Mouse (Mus musculus) midbrain, embryonic 16.5 days (tissue): Measurements from ENCODE around the gene Gm15056. TPM values are rescaled to one million over a fixed set of nuclear protein-coding genes. Genes with fewer than 3 reads are reported as not detected.

ENCODE experiments used
- ATAC-seq: fragments of 200-750 bp; cut with Nextera tagmentation; 2 replicates; pipeline ENCODE4 v1.8.0; 2017; ENCODE audit warnings: moderate TSS enrichment
- H3K27ac ChIP-seq: fragments of 300-500 bp; sonication (generic); 2 replicates; pipeline ENCODE4 v1.5.1; 2014; ENCODE audit warnings: mild to moderate bottlenecking, low read length, mixed read lengths
- H3K27me3 ChIP-seq: fragments of 300-500 bp; sonication (generic); 2 replicates; pipeline ENCODE4 v1.6.1; 2014; ENCODE audit warnings: low read depth, low read length, mixed read lengths; ENCODE audit not compliant: control insufficient read depth, insufficient read depth
- H3K36me3 ChIP-seq: fragments of 300-500 bp; sonication (generic); 2 replicates; pipeline ENCODE4 v1.6.1; 2014; ENCODE audit warnings: mild to moderate bottlenecking, low read length, moderate library complexity, mixed read lengths; ENCODE audit not compliant: control insufficient read depth, insufficient read depth
- H3K4me1 ChIP-seq: fragments of 300-500 bp; sonication (generic); 2 replicates; pipeline ENCODE4 v1.6.1; 2014; ENCODE audit warnings: mild to moderate bottlenecking, low read length, mixed read lengths; ENCODE audit not compliant: control insufficient read depth, insufficient read depth
- H3K4me2 ChIP-seq: fragments of 300-500 bp; sonication (generic); 2 replicates; pipeline ENCODE4 v1.6.1; 2014; ENCODE audit warnings: mild to moderate bottlenecking, low read length, mixed read lengths
- H3K4me3 ChIP-seq: fragments of 300-500 bp; sonication (generic); 2 replicates; pipeline ENCODE4 v1.5.1; 2014; ENCODE audit warnings: low read depth, mild to moderate bottlenecking, low read length, moderate library complexity, mixed read lengths
- H3K9ac ChIP-seq: fragments of 300-500 bp; sonication (generic); 2 replicates; pipeline ENCODE4 v1.6.1; 2014; ENCODE audit warnings: low read depth, low read length, mixed read lengths
- H3K9me3 ChIP-seq: fragments of 300-500 bp; sonication (generic); replicated peaks from 2 replicates; pipeline ENCODE4 v1.6.1; 2014; ENCODE audit warnings: mild to moderate bottlenecking, low read length, mixed read lengths; ENCODE audit not compliant: control insufficient read depth, poor library complexity, severe bottlenecking
- WGBS: fragments of 180-500 bp; shearing (Covaris S2); extraction: QIAGEN DNeasy Blood & Tissue Kit; methylation state at CpG from one replicate; pipeline ENCODE4 v1.1.7; 2014; 5-methylcytosine and 5-hydroxymethylcytosine counted together
- polyA plus RNA-seq: library from polyadenylated mRNA; unstranded; fragments of >200 nt; fragmentation: Nextera tagmentation; extraction: Ambion mirVana; gene quantifications from 2 replicates; pipeline ENCODE4 v1.2.1, GENCODE M21; 2015

Gm15056 gene
- not detected in 2 replicates for polyA plus RNA-seq

DNA sequence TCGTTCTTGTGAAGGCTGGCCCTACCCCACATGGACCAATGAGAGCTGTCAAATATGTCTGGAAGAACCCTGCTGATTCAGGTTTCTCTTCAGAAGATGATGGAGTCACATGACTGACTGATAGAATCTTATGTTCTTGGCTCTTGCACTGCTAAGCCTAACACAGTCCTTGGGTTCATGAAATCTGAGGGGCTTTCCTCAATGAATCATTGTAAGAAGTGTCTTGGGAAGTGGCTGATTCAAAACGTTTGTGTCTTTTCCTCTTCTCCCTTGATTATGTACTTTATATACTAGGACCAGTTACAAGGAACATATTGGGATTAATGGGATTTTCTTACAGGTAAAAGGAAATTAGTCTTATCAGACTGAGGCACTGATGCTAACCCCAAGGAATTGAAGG lies at the start of gene Gm15056:
Gm15056 (minus strand) TSS at position 101 of the 400 bp plus-strand sequence.
- H3K36me3 ChIP-seq, result no peaks in the 10 kb centered on the region
- H3K4me1 ChIP-seq, result no peaks in the 10 kb centered on the region
- H3K9me3 ChIP-seq, result peaks cover 23% of the 10 kb centered on the region
- H3K4me3 ChIP-seq, result no peak within 1 kb of the TSS
- no peak within 1 kb of the TSS for H3K9ac ChIP-seq
- H3K4me2 ChIP-seq, result no peak within 1 kb of the TSS
- ATAC-seq, result no peak
- WGBS, result 44% methylated on average over 2 of the region's 2 CpGs
- no peaks in the 10 kb centered on the region for H3K27me3 ChIP-seq
- H3K27ac ChIP-seq, result no peak within 1 kb of the TSS

DNA sequence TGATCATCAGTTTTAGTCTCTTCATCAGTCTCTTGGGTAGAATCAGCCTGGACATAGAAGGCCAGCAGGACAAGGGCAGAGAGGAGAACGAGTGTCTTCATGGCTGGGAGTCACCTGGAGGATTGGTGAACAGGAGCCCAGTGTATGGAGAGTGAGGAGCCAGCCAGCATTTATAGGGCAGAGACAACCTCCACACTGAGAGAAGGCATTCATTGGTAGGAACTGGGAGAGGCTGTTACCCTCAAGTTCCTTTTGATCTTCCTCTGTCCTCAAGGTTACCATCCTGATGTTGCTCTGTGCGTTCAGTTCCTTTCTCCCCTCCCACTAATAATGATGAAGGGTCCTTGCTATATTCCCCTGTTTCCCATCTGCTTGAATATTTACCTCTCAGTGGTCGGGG lies 42.2 kb upstream of the Gm15056 start, which contains the start of gene AY761185:
AY761185 (minus strand) TSS at position 101 of the 400 bp plus-strand sequence.
- no peaks in the 10 kb centered on the region for H3K27me3 ChIP-seq
- no peak within 1 kb of the TSS for H3K4me2 ChIP-seq
- no peak within 1 kb of the TSS for H3K27ac ChIP-seq
- H3K9ac ChIP-seq, result no peak within 1 kb of the TSS
- H3K4me3 ChIP-seq, result no peak within 1 kb of the TSS
- H3K9me3 ChIP-seq, result peaks cover 17% of the 10 kb centered on the region; the same call in 1 of the 2 replicates
- no peaks in the 10 kb centered on the region for H3K36me3 ChIP-seq
- no peaks in the 10 kb centered on the region for H3K4me1 ChIP-seq
- whole genome bisulfite sequencing, result 76% methylated on average over 3 of the region's 3 CpGs
- ATAC-seq, result no peak

DNA sequence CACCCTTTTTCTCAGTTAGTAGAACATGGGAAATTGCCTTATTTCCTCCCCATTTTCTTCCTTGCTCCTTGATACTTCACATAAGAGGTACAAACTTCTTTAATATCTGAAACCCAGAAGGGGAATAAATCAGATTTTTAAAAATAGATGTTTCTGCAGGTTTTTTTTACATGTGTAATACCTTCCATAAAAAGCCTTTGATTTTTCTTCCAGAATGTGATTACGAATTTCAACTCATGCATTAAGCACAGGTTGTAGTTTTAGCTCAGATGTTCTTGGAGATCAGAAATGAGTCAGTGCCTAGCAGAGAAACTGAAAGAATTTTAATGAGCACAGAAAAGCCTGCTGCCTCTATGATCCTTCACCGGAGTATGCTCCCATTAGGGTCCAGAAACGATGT lies 19.5 kb upstream of the Gm15056 start, which contains the start of gene Gm6040:
Gm6040 (minus strand) TSS at position 101 of the 400 bp plus-strand sequence.
- Histone ChIP-seq H3K36me3 (no peaks in the 10 kb centered on the region), H3K9me3 (peaks cover 27% of the 10 kb centered on the region), H3K4me2 (no peak within 1 kb of the TSS), H3K9ac (no peak within 1 kb of the TSS), H3K4me3 (no peak within 1 kb of the TSS), H3K27me3 (no peaks in the 10 kb centered on the region), H3K4me1 (no peaks in the 10 kb centered on the region), H3K27ac (no peak within 1 kb of the TSS)
- 73% methylated on average over 3 of the region's 3 CpGs for WGBS
- ATAC-seq, result no peak

DNA sequence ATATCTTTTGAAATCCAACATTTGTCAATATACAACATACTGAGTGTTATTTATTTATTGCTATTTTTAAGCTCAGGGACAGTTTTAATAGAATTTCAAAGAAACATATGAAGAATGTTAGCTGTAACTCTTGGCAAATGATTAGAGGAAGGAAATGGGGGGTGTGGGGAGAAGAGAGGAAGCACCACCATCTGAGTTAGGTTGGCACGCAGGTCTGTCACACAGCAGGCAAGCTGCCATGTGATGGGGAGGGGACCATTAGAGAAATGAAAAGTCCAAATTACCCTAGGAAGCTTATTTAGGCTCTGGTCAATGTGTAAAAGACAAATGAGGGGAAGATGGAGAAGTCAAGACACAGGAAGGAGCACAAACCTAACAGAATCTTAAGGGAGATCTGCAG lies 9.9 kb upstream of the Gm15056 start:
- H3K4me1 ChIP-seq, result no peaks in the 10 kb centered on the region
- ATAC-seq, result no peak
- H3K27ac ChIP-seq, result no peak overlapping the region
- H3K36me3 ChIP-seq, result no peaks in the 10 kb centered on the region
- no peak overlapping the region for H3K4me2 ChIP-seq
- no peak overlapping the region for H3K9ac ChIP-seq
- 86% methylated on average over 1 of the region's 1 CpGs for WGBS
- no peak overlapping the region for H3K4me3 ChIP-seq
- H3K9me3 ChIP-seq, result peaks cover 12% of the 10 kb centered on the region
- H3K27me3 ChIP-seq, result no peaks in the 10 kb centered on the region

DNA sequence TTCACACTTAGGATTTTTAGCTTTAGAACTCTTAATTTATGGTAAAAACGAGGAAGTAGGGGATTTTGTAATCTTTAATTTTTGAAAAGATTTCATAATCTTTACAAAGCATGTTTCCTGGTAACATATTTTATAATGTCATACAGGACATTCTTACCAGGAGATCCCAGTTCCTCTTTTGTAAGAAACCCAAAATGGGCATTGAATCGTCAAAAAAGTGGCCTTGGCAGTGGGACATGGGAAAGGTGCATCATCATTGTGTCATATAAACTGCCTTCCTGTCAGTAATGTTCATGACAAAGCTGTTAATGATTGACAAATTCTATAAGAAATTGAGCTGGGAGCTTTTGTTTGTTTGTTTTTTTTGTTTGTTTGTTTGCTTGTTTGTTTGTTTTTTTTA lies 5.8 kb upstream of the Gm15056 start:
- Histone ChIP-seq H3K9me3 (peaks cover 12% of the 10 kb centered on the region), H3K27me3 (no peaks in the 10 kb centered on the region), H3K4me1 (no peaks in the 10 kb centered on the region), H3K9ac (no peak overlapping the region), H3K36me3 (no peaks in the 10 kb centered on the region), H3K27ac (no peak overlapping the region), H3K4me2 (no peak overlapping the region), H3K4me3 (no peak overlapping the region)
- no peak for ATAC-seq
- WGBS, result 65% methylated on average over 2 of the region's 2 CpGs

DNA sequence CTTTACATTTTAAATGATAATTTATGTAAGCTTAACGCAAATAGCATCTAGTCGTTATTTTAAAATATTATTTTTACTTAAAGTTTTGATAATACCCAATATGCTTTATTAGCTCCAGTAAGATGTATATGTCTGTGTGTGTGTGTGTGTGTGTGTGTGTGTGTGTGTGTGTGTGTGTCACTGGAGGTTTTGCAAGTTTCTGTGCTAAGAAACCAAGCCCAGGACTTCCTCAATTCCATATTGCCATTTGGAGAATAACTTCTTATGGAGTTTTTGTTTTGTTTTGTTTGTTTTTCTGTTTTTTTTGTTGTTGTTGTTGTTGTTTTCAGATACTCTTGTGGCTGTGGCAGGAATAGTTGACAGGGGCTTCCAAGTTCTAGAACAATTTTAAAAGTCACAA lies 4.7 kb upstream of the Gm15056 start:
- ATAC-seq, result no peak
- H3K4me3 ChIP-seq, result no peak overlapping the region
- 93% methylated on average over 2 of the region's 2 CpGs for WGBS
- H3K9ac ChIP-seq, result no peak overlapping the region
- H3K36me3 ChIP-seq, result no peaks in the 10 kb centered on the region
- H3K4me1 ChIP-seq, result no peaks in the 10 kb centered on the region
- H3K27ac ChIP-seq, result no peak overlapping the region
- no peak overlapping the region for H3K4me2 ChIP-seq
- H3K27me3 ChIP-seq, result no peaks in the 10 kb centered on the region
- peaks cover 10% of the 10 kb centered on the region for H3K9me3 ChIP-seq

DNA sequence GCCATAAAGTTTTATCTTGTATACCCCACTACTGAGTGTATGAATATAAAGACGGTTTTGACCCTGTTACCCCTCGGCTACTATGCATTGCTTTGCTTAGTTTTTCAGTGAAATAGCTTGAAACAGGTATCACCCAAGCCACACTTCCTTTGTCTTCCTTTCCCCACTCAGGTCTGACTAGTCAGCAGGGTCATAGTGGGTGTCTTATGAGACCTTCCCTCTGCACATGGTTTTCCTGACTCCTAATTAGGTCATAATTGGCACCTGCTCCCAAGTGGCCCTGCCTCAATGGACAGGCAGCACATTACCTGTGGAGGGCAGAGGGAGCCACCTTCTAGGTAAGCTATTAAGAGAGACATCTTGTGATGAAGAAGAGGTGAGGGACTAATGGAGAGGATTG lies 10.1 kb downstream of the Gm15056 start, which contains the start of gene Defb33:
Defb33 (plus strand) TSS at position 301 of the 400 bp plus-strand sequence.
- H3K9ac ChIP-seq, result no peak within 1 kb of the TSS
- H3K27me3 ChIP-seq, result no peaks in the 10 kb centered on the region
- peaks cover 37% of the 10 kb centered on the region for H3K9me3 ChIP-seq
- H3K36me3 ChIP-seq, result no peaks in the 10 kb centered on the region
- no peak for ATAC-seq
- no peak within 1 kb of the TSS for H3K4me2 ChIP-seq
- H3K27ac ChIP-seq, result no peak within 1 kb of the TSS
- WGBS, result 83% methylated on average over 2 of the region's 2 CpGs
- H3K4me3 ChIP-seq, result no peak within 1 kb of the TSS
- H3K4me1 ChIP-seq, result no peaks in the 10 kb centered on the region

DNA sequence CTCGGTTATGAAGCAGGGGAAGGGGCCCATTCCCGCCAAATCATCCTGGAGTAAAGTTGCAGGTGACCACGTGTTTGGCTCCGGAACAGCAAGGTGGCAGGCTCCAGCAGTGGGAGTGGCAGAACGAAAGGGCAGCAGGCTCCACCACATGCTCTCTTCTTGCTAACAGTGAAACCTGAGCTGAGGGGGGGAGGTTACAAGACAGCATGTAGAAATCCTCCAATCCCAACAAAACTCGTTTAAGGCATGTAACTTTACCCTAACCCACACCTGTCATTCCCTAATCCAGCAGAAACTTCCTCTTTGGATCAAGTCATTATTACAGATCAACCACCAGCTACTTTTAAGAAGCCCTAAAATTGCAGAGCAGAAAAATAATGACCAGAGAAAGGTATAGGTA lies 27.8 kb downstream of the Gm15056 start:
- H3K27me3 ChIP-seq, result no peaks in the 10 kb centered on the region
- H3K4me1 ChIP-seq, result no peaks in the 10 kb centered on the region
- H3K36me3 ChIP-seq, result no peaks in the 10 kb centered on the region
- no peak overlapping the region for H3K4me3 ChIP-seq
- H3K4me2 ChIP-seq, result no peak overlapping the region
- H3K27ac ChIP-seq, result no peak overlapping the region
- H3K9me3 ChIP-seq, result peaks cover 20% of the 10 kb centered on the region
- no peak for ATAC-seq
- H3K9ac ChIP-seq, result no peak overlapping the region
- 51% methylated on average over 6 of the region's 6 CpGs for WGBS
